Mouse (Mus musculus) CH12F3 (cell line): ENCODE measurements around the gene Aida.
"Not testable (repeated sequence)": the region's sequence is repeated elsewhere in the genome, so short reads cannot be mapped to it uniquely, and the experiment has no call there.

Experiments used
- in situ Hi-C: fragments of 300-500 bp; cut with MboI; formaldehyde crosslinking; loops from 2 replicates; pipeline ENCODE4 v1.14.3; 2020; ENCODE audit warnings: low sequenced_read_pairs

Gene Aida

GRCm38 (mm10) chr1:183312076-183312475 lies 15.7 kb downstream of the Aida start:
- in situ Hi-C loops = no loop called here

DNA sequence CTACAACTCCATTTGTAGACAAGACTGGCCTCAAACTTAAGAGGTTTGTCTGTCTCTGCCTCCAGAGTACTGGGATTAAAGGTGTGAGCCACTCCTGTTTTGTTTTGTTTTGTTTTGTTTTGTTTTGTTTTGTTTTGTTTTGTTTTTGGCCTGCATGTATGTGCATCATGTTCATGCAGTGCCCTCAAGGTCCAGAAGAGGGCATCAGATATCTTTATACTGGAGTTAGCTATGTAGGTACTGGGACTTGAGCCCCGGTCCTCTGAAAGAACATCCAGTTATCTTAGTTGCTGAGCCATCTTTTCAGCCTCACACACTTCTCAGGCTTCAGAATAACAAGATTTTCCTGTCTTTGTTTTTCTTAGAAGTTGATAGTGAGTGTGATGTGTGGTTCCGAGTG lies 19.4 kb downstream of the Aida start:
- in situ Hi-C loops = no loop called here

DNA sequence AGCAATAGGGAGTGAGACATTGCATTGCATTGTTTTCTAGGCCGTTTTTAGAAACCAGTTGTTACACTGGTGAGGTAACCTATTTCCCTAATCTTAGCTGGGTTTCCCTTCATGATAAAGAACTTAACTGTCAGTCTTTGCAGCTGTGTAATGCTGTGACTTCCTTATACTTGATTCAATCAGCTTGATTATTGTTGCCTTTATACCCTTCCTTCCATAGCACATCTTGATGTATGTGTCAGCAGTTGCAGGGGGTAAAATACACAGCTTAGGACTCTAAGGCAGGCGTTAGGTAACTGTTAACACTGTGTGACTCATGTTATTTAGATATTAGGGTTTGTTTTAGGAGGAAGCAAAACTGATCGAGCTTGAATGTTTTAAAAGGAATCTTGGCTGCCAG lies 24.3 kb downstream of the Aida start:
- in situ Hi-C loops = no loop called here

DNA sequence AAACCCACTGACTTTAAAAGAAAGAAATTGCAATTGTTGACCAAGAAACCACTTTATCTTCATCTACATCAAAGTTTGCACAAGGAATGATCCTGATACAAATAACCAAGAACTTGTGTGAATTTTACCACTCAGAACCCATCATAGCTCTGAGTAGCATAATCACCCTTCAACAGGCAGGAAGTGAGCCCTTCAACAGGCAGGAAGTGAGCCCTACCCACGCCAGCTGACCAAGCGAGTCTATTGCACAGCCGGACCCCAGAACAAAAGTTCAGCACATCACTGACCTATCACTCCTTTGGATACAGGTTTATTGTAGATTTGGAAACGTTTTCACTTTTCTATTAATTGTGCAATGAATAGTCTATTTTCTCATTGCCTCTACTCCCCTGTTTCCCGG lies 26.1 kb downstream of the Aida start:
- in situ Hi-C loops = not testable (repeated sequence)

GRCm38 (mm10) chr1:183323923-183324322 lies 27.5 kb downstream of the Aida start:
- in situ Hi-C loops = no loop called here

DNA sequence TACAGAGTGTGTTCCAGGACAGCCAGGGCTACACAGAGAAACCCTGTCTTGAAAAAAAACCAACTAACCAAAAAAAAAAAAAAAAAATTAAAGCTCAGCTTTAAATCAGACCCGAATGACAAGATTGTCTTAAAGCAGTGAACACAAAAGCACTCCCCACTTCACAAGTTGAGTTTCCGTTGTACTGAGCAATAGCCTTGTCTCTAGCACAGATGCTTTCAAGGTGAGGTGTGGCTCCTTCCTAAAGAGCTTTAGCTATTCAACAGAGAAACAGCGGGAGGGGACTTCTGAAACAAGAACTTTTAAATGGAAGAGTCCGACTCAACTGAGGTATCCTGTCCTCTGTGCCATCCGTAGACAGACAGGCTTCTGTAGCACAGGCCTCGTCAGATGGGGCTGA lies 28.0 kb downstream of the Aida start:
- in situ Hi-C loops = no loop called here

DNA sequence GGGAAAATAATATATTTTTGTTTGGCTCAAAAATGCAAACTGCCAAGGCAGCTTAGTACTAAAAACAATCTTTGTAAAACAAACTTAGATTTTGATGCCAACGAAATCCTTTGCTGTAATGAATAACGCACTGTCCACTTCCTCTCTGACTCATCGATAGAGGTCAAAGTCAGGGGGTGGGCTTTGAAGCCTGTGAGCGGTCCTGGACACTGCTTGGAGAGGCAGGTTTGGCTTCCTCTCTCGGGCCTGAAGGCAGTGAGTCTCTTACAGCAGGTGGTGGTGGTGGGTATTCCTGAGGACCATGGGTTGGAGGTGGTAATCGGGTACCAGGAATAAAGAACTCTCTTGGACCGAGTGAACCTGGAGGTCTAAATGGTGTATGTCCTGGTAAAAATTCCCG lies 30.8 kb downstream of the Aida start:
- in situ Hi-C loops = no loop called here

DNA sequence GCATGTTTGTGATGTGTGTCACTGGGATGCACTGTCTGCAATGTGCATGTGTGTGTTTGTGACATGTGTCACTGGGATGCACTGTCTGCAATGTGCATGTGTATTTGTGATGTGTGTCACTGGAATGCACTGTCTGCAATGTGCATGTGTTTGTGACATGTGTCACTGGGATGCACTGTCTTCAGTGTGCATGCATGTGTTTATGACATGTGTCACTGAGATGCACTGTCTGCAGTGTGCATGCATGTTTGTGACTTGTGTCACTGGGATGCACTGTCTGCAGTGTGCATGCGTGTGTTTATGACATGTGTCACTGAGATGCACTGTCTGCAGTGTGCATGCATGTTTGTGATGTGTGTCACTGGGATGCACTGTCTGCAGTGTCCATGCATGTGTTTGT lies 46.5 kb downstream of the Aida start:
- in situ Hi-C loops = not testable (repeated sequence)

- in situ Hi-C loops = no loop called here
Observed at GRCm38 (mm10) chr1:183344886-183345816, 48.8 kb downstream of the Aida start.

DNA sequence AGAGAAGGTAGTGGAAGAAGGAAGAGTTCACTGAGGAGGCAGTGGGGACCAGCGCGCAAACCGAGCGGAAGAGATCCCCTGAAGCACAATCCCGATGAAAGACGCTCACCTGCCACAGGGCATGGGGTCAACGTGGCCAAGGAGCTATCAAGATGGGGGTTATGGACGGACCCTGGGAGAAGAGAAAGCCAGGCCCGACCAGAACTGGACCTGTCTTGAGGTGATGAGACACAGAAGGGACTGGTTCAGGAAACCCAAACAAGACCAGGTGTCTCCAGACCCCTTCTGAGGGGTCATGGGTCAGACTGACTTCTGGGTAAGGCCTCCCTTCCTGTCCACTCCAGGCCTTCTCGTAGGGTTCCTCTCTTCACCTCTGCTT lies 49.4 kb downstream of the Aida start:
- in situ Hi-C loops = no loop called here

DNA sequence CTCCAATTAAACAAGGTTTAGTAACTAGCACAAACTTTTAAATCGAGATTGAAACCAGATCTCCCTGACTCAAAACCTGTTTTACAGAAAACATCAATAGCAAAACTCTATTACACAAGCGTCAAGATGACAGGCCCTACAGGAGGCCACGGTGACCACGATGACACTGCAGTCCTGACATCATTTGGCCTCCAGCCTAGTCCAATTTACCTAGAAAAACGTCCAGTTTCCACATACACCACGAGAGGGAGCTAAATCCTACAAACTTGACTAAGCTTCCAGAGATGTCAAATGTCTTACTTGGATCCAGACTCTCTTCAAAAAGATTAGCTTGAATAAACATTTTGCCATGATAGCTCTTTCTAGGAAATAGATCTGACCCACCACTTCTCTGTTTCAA lies 53.5 kb downstream of the Aida start:
- in situ Hi-C loops = no loop called here

DNA sequence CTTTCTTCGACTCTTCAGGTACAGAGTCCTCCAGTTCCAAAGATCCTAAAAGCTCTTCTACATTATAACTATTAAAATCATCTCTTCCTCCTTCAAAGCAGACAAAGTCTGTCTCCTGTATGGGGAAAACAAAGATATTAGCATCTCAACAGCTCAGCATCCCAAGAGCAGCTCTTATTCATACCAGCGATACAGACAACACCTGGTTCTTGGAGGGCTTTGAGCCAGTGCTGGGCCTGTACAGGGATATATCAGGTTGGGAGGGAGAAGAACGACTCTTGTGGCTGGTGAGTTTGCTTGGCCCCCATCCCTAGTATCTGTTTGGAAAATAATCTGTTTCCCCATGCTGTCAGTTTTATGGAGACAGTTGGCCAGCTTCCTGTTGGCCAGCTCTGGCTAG lies 62.5 kb downstream of the Aida start:
- in situ Hi-C loops = no loop called here

DNA sequence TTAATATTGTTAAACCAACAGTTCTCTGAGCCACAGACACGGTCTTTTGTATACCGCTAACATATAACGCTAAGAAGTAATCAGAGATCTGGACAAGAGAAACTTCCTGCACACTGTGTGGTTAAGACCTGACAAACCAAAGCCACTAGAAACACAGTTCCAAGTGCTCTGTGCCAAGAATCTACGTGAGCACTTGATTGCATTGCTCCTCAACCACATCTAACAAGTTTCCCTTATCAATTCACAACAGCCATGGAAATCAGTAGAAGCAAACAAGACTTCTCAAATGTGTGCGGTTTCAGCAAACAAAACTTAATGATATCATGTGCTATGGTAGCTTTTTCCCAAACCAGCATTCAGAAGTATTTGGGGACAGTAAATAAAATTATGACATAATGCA lies 65.9 kb downstream of the Aida start:
- in situ Hi-C loops = no loop called here

- in situ Hi-C loops = no loop called here
Observed at GRCm38 (mm10) chr1:183362729-183363576, 66.6 kb downstream of the Aida start.

DNA sequence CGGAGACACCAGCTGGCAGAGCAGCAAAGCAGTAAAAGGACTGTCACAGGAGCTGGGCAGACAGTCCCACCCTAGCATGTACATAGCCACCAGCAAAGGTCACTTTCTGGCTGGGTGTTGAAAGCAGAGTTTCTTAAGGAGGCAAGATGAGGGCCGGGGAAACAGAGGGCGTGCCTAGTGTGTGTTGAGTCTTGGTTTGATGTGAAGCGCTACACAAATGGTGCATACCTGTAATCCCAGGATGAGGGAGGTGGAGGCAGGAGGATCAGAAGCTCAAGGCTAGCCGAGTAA lies 67.1 kb downstream of the Aida start:
- in situ Hi-C loops = no loop called here

DNA sequence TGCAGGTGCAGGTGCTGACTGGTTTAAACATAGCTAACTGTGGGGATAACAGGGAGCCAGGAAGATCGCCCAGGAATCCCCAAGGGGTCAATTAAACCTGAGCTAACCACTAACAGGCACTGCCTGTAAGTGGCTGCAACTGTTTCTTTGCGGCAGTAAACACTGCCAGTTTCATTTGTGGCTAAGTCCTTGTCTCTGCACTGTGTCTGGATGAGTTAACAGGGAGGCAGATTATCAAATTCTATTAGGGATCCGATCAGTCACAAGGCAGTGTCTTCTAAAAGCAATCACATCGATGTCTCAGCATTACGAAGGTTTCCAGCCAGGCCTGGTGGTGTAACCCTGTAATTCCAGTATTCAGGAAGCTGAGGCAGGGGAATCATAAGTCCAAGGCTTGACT lies 70.0 kb downstream of the Aida start:
- in situ Hi-C loops = no loop called here

GRCm38 (mm10) chr1:183368601-183369400 lies 72.4 kb downstream of the Aida start:
- in situ Hi-C loops = no loop called here

GRCm38 (mm10) chr1:183369427-183370014 lies 73.1 kb downstream of the Aida start, which contains the start of gene Mia3:
Mia3 (minus strand) TSS chr1:183369553.
- in situ Hi-C loops = no loop called here

- in situ Hi-C loops = no loop called here
Observed at GRCm38 (mm10) chr1:183374728-183375127, 78.3 kb downstream of the Aida start.
